Mouse (Mus musculus): ENCODE results near the gene Cish.
A peak's percentile ranks its signal among the peaks of the same experiment; 100 is the strongest.

Gene Cish

DNA sequence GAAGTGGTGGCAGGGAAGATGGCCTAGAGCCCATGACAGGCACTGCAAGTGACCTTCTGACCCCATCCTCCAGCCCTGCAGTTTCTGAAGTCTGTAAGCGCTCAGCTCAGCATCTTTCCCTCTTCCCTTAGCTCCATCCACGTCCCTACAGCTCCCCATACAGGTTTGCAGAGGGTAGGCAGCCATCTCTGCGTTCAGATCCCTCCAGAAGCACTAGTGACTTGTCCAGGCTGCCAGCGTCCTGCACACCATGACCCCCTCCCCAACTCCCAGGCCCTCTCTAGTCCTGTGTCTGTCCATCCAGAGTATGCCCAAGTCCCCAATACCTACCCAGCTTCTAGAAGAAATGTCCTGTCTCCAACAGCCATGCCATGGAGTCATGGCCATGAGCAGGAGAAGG lies 17.7 kb upstream of the Cish start:
- DNase-seq (ENCODE audit: low spot score), result no peak

DNA sequence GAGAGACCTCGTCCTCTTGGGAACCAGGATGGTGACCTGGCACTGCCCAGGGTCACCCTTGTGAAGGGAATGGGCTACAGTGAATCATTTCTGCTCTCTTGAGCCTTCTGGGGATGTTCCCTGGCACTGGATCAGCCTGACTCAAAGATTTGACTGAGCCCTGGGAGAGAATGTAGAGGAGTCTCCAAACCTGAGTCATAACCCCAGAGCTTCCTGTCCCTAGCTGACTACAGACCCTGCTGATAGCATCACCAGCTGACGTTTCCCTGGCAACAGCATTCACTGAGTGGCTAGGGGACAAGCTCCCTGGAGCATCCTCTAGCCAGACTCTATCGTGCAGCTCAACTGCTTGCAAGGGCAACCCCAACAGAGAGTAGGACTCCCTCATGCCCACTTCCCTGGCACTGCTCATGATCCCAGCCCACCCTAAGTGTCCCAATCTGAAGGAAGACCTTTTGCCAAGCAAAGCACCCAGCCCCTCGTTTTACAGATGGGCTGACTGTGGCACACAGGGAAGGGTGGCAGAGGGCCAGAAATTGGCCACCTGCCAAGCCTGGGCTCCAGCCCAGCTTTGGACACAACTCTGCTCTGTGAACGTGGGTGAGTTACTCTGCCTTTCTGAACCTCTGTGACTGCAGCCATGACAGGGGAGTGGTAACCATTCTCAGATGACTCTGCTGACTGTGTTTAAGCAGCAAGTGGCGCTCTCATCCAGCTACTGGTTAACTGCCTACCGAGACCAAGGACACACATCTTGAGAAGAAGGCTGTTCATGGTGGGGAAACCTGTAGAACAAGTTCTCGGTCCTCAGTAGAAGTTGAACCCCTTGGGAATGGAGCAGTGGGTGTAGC lies 17.1 kb upstream of the Cish start:
- peak; percentile 84 for DNase-seq (ENCODE audit: low spot score)

DNA sequence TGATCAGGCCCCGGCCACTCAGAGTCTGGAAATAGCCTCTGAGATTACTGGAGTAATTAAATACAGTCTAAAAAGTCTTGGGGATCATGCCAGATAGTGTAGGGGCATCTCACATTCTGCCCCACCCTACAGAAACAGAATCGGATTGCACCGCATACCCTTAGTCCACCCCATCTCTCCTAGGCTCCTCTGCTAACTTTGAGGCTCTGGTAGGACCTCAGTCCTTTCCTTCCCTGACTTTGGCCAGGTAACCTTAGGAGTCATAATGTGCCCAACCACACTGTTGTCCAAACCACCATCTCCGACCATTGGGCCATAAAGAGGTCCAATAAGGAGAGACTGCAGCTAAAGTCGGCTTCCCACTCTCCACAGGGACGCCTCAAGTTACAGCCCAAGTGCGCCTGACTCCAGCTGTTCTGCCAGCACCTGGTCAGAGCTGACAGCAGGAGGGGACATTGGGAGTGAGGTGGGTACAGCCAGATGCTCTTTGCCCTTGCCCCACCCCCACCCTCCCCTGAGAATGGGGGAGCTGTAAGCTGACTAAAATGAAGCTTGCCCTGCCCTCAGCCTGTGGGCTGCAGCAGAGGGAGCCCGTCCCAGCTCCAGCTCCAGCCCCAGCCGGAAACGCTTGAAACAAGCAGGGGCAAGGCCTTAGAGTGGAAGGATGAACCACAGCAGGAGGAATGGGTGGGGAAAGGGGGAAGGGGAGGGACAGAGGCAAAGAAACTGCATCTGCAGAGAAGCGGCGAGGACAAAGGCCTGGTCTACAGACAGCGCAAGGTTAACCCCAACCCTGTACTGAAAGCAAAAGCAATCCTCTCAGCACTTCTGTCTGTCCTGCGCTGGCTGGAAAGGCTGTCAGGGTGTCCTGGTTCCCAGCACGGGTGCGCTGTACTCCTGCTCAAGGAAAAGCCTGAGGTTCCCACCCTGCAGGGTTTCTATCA lies 16.2 kb upstream of the Cish start:
- DNase-seq (ENCODE audit: low spot score), result no peak

DNA sequence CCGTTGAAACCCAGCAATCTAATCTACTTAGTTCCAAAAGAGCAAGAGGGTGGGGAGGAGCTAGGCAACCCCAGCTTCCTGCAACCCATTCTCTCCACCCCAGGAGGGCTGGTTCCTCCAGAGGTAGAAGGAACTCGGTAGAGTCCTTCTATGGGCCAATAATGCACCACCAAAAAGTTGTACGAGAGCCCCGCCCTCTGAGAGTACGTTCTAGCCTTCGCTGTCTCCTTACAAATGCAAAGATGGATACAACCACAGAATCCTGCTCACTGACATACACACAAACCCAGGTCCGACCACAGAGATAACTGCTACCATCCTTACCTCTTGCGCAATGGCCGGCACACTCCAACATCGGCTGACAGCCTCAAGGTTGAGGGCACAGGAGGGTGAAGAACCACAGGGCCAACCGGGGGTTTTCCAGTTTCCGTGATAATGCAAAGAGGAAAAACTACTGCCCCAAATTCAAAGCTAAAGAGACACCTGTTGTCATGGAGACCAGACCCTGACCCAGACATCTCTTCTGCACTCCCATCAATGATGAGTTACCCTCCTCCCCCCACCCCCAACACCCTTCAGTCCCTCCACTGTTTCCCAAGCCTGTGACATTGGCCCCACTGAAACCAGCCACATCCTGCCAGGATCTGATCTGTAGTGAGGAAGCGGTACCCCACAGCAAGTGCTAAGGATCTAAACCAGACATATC lies 15.4 kb upstream of the Cish start:
- DNase-seq (ENCODE audit: low spot score), result no peak

DNA sequence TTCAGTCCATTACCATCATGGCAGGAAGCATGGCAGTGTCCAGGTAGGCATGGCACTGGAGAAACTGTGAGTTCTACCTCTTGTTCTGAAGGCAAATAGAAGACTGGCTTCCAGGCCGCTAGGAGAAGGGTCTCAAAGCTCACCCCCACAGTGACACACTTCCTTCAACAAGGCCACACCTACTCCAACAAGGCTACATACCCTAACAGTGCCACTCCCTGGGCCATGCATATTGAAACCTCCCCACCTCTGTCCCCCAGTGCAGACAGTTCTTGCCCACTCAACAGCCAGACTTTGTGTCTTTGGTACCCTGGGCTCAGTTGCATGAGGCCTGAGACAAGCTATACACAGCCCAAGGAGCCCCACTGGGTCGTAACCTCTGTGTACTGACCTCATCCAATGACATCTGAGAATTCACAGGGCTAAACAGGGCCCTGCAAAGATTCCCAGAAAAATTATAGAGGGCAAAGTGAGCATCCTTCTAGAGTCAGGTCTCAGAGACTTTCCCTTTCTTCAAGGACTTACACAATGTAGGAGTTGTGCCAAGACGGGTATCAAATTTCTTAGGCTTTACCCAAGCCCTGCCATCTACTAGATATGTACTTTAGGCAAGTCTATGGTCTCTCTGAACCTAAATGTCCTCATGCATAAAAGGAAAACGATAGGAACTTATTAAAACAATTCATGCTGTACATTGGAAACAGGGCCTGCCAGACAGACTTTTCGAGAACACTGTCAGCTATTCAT lies 14.4 kb upstream of the Cish start:
- peak; percentile 57 for DNase-seq (ENCODE audit: low spot score)

DNA sequence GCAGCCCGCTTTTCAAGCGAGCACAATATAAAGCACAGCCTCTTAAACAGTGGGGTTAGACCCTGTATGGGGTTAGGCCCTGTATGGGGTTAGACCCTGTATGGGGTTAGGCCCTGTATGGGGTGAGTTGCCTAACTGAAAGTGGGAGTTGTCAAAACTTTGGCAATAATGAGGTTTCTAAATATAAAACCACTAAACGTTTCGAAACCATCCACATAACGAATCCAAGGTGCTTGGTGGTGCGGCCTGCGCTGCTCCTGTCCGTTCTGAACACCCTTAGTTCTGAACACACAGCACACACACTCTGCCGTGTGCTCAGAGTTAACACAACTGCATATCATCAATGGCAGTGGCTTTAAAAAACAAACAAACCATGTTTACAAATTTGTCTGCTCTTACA lies 12.9 kb upstream of the Cish start:
- no peak for DNase-seq (ENCODE audit: low spot score)

DNA sequence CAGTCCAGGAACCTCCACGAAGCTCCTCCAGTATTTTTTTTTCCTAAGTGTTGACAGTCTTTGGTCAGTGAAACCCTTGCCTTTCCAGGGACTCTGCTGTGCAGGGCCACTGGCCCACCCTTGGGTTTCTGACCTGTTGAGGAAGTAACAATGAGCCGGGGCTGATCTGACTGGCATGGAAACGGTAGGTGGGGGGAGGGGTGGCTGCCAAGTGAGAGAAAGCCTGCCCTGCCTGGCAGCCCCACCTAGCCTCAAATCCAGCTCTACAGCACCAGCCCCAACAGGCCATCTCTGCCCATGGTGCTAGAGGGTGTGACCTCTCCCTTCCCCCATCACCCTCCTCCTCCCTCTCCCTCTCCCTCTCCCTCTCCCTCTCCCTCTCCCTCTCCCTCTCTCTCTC lies 10.8 kb upstream of the Cish start:
- DNase-seq (ENCODE audit: low spot score), result no peak

DNA sequence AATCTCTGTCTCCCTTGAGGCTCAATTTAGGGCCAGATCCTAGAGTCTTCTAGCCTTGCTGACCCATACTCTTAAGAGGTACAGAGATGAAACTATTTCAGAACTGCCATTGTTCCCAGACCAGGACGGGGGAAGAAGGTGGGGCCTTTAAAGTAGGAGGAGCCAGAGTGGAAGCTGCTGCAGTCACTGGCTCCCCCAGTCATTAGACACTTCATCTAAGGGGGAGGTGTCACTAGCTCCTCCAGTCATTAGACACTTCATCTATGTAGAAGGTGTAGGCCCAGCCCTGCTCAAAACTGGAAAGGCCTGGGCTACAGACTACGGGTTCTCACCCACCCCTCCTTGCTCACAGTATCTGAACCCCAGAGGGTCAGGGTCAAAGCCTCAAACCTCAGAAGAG lies 8.5 kb upstream of the Cish start:
- DNase-seq (ENCODE audit: low spot score), result no peak

DNA sequence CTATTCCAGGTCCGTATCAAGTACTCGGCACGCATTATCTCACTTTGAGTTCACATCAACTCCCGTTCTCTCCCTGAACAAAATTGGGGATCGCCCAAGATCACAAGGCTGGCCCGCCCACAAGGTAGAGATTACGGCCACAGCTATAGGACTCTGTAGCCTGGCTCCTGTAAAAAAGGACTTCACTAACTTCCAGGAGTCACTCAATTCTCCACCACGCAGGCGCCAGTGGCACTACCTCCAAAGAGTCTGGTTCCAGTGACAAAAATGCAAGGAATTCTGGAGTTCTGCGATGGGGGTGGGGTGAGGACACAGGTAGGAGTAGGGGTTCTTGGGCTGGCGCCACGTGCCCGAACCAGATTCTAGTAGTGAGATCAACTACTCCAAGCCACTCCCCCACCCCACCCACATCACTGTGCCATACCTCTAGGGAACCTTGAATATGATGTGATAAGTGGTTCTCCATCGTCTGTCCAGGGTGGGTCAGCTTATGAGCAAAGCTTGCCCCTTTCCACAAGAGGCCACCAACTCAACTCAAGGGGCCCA lies 7.6 kb upstream of the Cish start:
- no peak for DNase-seq (ENCODE audit: low spot score)

DNA sequence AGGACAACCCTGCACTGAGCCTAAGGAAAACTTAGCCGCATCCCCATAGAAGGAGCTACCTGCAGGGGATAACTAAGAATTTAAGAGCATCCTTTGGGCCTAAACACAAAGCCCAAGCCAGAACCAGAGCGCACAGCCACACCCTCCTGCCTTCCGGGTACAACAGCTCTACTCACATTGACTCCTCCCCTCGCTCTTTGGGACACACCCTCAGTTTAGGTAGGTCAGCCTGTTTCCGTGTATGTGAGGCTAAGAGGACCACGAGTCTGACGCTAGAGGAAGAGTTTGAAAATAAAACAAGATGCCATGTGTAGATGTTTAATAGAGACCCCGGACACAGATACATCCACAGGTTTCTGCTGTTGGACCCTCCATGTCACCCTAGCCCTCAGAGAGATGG lies 7.1 kb upstream of the Cish start:
- DNase-seq (ENCODE audit: low spot score), result no peak

DNA sequence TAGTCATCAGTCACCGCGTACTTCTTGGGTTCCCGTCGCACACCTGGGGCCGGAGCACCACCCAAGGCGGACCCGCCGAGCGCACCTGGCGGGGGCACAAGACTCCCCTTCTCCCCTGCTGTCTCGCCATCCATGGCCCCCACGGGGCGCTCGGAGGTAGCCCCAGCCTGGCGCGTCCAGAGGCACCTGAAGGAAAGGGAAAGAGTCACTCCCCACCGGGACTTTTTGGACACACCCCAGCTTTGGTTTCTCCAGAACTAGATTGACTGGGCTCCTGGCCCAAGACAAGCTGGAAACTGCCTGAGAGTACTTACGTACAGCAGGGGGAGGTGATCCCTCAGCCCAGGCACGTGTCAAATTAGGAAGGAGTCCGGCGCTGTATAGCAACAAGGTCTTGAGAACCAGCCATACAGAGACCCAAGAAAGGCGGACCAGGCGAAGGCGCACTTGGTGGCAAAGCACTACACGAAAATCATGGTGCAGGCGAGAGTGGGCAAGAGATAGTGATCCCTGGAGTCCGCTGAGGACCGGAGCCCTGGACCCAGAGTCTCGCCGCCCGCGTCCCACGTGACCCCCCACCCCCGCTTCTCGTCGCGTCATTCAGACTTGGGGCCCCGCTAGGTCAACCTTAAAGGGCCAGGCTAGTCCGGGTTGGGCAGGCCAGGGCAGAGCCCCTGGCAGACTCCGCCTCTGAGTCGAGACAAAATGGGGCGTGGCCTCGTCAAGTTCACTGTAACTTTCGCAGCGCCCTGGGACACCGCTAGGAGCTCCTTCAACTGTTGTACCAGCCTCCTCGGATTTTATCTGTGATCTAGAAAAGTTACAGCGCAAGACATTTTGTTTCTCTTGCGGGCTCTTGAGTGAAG lies 6.4 kb upstream of the Cish start, which contains the start of gene Mapkapk3:
Gene Mapkapk3, minus strand, starts transcription at position 667 of the 866 bp plus-strand sequence.
- DNase-seq (ENCODE audit: low spot score), result peak; percentile 83

DNA sequence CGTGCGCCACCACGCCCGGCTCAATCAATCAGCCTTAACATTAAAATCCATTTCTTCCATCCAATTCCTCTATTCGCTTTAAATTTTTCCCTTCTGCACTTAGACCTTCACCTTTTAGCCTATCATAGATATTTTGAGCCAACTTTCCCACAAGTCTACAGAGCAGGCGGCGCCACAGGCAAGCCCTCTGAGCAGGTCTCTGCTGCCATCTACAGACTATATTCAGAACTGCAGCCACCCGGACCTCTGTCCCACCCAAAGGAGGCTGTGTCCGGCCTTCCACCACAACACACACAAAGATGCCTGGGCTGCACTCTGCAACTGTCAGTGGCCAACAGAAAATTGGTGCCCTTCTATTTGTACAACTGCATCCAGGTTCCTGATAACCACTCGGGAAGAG lies 4.9 kb upstream of the Cish start:
- DNase-seq (ENCODE audit: low spot score), result peak; percentile 78

DNA sequence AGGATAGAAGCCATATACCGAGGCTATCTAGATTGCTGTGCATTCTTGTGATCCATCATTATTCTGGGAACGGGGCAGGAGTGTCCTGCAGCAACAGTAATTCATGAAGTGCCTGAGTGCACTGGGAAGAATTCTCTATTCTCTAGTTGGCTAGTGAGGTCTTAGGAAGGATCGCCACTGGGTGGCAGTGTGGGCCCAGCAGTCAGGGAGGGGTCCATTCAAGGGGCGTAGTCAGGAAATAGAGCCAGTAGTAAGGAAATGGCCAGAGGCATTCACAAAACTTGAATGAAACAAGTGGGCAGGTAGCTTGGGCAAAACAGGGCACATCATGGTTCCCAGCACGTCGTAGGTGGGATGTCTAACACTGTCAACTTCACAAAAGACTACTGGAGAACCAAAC lies 1.6 kb upstream of the Cish start:
- DNase-seq (ENCODE audit: low spot score), result peak; percentile 79

DNA sequence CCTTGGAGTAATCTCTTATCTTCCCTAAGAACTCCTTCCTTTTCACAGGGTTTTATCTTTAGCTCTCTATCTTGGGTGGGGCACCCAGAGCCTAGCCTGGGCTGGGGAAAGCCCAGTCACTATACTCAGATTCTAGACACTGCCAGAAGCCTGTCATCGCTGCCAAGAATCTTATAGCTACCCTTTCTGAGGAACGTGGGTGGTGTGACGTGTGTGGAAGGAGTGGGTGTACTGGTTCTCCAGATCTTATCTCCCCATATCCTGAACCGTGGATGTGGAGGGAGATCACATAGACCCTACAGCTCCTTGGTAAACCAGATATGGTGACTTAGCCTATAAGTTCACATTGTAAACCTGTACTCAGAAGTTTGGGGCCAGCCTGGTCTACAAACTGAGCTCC lies 210 bp upstream of the Cish start:
- no peak for DNase-seq (ENCODE audit: low spot score)

DNA sequence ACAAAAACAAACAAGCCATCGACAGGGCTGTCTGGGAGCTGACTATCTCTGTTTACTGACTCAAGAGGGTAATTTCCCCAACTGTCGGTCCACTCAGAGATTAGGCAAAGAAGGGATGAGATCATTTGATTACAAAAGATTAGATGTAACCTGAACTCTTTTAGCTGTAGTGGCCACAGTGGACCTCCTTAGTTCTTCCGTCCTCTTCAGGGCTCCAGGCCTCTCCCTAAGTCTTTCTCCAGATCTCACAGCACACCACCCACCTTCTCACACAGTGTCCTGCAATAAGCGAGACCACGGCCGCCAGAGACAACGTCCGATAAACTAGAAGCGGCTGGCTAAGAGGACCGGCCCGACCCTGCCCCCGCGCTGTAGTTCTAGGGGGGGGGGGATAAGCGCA lies 215 bp downstream of the Cish start:
- DNase-seq (ENCODE audit: low spot score), result no peak

DNA sequence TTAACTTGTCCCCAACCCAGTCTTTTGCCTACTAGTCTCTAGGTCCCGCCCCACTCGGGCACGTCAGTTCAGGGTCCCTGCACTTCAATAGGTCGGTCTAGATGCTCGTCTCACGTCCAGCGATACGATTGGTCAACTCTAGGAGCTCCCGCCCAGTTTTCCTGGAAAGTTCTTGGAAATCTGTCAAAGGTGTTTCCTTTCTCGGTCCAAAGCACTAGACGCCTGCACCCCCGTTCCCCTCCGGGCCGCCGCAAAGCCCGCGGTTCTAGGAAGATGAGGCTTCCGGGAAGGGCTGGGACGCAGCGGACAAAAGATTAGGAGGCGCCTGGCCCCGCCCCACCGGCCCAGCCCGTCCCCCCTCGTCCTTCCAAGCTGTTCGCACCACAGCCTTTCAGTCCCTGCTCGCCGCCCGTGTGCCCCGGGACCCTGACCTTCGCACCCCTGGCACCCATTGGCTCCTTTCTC lies 707 bp downstream of the Cish start:
- DNase-seq (ENCODE audit: low spot score), result peak; percentile 96

DNA sequence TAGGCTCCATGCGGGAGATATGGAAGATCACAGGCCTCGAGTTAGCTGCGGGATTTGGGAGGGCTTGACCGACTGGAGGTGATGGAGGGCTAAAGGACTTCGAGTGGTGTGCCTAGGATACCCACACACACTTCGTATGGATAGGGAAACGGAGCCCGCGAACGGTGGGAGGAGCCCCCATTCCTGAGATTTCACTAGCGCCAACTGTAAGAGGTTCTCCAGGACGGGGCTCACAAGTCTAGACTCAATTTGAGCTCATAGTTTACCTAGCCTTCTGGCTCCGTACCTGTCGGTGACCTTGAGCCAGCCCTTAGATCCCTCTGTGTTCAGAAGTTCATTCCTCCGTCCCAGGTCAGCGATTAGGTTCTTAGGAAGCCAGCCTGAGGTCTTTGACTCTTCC lies 1.2 kb downstream of the Cish start:
- no peak for DNase-seq (ENCODE audit: low spot score)

DNA sequence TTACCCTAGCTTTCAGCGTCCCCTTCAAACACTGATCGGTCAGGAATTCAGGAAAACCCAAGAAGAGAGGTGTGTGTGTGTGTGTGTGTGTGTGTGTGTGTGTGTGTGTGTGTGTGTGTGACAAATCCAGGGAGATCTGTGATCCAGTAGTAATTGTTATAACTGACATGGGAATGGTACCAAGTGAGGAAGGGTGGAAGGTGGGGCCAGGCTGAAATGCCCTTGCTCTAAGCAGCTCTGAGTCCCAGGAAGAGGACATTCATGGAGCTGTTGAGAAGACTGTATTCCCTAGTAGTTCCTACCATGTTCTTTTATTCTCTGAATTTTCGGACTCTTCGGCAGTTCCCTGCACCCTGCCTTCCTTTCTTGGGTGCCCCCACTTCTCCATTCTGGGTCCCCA lies 1.8 kb downstream of the Cish start:
- no peak for DNase-seq (ENCODE audit: low spot score)

DNA sequence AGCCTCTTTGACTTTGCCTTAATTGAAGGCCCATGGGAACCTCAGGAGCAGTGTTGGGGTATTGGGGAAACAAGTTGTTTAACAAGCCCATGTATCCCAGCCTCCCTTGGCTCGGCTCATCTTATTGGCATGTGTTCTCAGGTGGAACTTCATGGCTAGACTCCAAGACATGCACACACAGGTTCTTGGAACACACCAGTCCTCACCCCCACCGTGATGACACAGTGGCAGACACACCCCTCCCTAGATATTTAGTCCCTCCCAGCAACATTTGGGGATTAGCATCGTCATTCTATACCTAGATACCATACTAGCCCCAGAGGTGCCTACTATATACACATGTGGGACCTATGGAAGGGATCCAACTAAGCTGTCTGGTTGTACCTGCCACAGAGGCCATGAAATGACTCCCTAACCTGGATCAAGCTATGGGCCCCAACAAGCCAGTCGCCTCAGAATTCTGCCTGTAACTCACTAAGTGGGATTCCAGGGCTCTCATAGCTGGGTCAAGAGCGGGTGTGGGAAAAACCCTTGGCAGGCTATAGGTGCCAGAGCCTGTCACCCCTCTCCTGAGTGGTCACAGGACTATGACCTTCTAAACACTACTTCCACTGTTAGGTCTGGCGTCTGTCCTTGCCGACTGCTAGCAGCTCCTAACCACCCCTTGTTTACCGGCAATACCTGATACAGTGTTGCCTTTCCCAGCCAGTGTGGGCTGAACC lies 2.4 kb downstream of the Cish start:
- DNase-seq (ENCODE audit: low spot score), result no peak

DNA sequence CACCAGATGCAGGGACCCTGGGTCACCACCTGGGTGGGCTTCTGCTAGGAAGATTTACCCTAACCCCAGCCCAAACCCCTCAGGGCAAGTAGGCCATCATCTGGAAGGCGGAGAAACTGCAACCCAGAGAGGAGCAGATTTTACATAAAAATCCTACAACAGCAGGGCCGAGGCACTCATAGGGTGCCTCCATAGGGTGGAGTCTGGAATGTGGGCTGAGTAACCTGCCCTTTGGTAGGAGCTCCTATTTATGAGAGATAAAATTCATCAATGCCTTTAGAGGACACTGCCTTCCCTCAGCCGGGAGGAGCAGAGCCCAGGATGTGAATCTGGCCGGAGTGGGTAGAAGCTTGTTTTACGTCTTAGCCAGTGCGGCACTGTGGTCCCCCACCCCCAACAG lies 3.0 kb downstream of the Cish start:
- no peak for DNase-seq (ENCODE audit: low spot score)
